Mouse (Mus musculus): ENCODE data around the gene Slc16a5.

DNA sequence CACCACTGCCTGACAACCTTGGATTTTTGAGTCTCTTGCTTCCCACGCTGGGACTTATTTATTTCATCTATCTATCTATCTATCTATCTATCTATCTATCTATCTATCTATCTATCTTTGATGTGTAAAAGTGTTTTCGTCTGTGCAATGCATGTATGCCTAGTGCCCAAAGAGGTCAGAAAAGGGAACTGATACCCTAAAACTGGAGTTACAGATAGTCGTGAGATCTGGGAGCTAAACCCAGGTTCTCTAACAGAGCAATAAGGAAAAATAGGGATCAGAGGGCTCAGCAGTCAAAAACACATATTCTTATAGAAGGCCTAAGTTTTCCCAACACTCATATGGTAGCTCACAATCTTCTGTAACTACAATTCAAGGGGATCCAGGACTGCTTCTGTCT lies 57.3 kb downstream of the Slc16a5 start:
- no peak for TF ChIP-seq CTCF (IDR thresholded peaks at IDR 0.05; ENCODE audit: insufficient read depth, low read depth, low read length)
- TF ChIP-seq POLR2A (IDR thresholded peaks at IDR 0.05; ENCODE audit: insufficient read depth, low read depth, low read length) = no peak
